Mouse (Mus musculus): ENCODE results near the gene Tmem185b. TPM values are rescaled to one million over a fixed set of nuclear protein-coding genes. Genes with fewer than 3 reads are reported as not detected.

Gene Tmem185b
- total and polyA plus RNA-seq, 3 experiments, result 25.2 to 35.8 TPM; not detected in 1

- no peak overlapping the region for H3K27ac ChIP-seq (ENCODE audit: control insufficient read depth, low read depth, low read length)
- H3K27me3 ChIP-seq (ENCODE audit: control insufficient read depth in 1 of 2, insufficient read depth in 2 of 2, low read length in 2 of 2), result no peaks in the 10 kb centered on the region
- TF ChIP-seq ETS1 (IDR thresholded peaks at IDR 0.05; ENCODE audit: low read depth, low read length), result no peak
- TF ChIP-seq ZMIZ1 (IDR thresholded peaks at IDR 0.05; ENCODE audit: low read depth, low read length), result no peak
- TF ChIP-seq ELF1 (IDR thresholded peaks at IDR 0.05; ENCODE audit: low read depth, low read length), result no peak
- no peak for TF ChIP-seq MAX (IDR thresholded peaks at IDR 0.05; ENCODE audit: low read length)
- TF ChIP-seq NRF1 (IDR thresholded peaks at IDR 0.05; ENCODE audit: insufficient read depth, low read depth, low read length, poor library complexity, severe bottlenecking), result no peak
- TF ChIP-seq TBP (IDR thresholded peaks at IDR 0.05; ENCODE audit: low read depth, low read length), result no peak
- TF ChIP-seq JUND (IDR thresholded peaks at IDR 0.05; ENCODE audit: low read depth, low read length), result no peak
- TF ChIP-seq ZC3H11A (IDR thresholded peaks at IDR 0.05; ENCODE audit: low read depth, low read length), result no peak
- no peak for TF ChIP-seq TCF12 (IDR thresholded peaks at IDR 0.05; ENCODE audit: low read depth, low read length)
- no peak for TF ChIP-seq USF1 (IDR thresholded peaks at IDR 0.05; ENCODE audit: low read depth, low read length)
- TF ChIP-seq BHLHE40 (IDR thresholded peaks at IDR 0.05; ENCODE audit: borderline replicate concordance, low read depth, low read length), result no peak
- TF ChIP-seq MAZ (IDR thresholded peaks at IDR 0.05; ENCODE audit: low read depth, low read length), result no peak
- no peak for TF ChIP-seq POLR2A (IDR thresholded peaks at IDR 0.05; ENCODE audit: control insufficient read depth in 1 of 2, insufficient read depth in 1 of 2, low read depth in 1 of 2, low read length in 2 of 2, poor library complexity in 1 of 2)
- TF ChIP-seq MEF2A (IDR thresholded peaks at IDR 0.05; ENCODE audit: extremely low read depth, insufficient replicate concordance, low read depth, low read length, poor library complexity, severe bottlenecking), result no peak
- TF ChIP-seq CHD1 (IDR thresholded peaks at IDR 0.05; ENCODE audit: low read depth, low read length), result no peak
- no peak for TF ChIP-seq SMC3 (IDR thresholded peaks at IDR 0.05; ENCODE audit: low read depth, low read length)
- no peak for TF ChIP-seq UBTF (IDR thresholded peaks at IDR 0.05; ENCODE audit: borderline replicate concordance, insufficient read depth, low read depth, low read length)
- no peaks in the 10 kb centered on the region for H3K9me3 ChIP-seq (replicated peaks; ENCODE audit: insufficient read depth, low read length)
- H3K79me2 ChIP-seq (ENCODE audit: control insufficient read depth, insufficient read depth, low read length, poor library complexity), result no peaks in the 10 kb centered on the region
- H3K9ac ChIP-seq (ENCODE audit: control insufficient read depth, low read depth, low read length, poor library complexity, severe bottlenecking), result no peak overlapping the region
- DNase-seq (ENCODE audit: low read depth, low spot score), result no peak
- no peak overlapping the region for H3K4me3 ChIP-seq (ENCODE audit: control insufficient read depth in 1 of 2, insufficient read depth in 1 of 2, low read depth in 2 of 2, low read length in 2 of 2)
- H3K4me1 ChIP-seq (ENCODE audit: control insufficient read depth in 1 of 2, insufficient read depth in 2 of 2, low read length in 2 of 2), result peaks cover 2 to 16% of the 10 kb centered on the region in 2 experiments; a peak in 2 of 4 replicates
- peaks cover 0 to 17% of the 10 kb centered on the region in 2 experiments; a peak in 2 of 4 replicates for H3K36me3 ChIP-seq (ENCODE audit: control insufficient read depth in 1 of 2, insufficient read depth in 2 of 2, low read length in 2 of 2)
Measured at GRCm38 (mm10) chr1:119479641-119480040, 46.3 kb upstream of the Tmem185b start.

- Histone ChIP-seq H3K9me3 (replicated peaks; ENCODE audit: insufficient read depth, low read length) (no peaks in the 10 kb centered on the region), H3K27me3 (ENCODE audit: control insufficient read depth in 1 of 2, insufficient read depth in 2 of 2, low read length in 2 of 2) (no peaks in the 10 kb centered on the region), H3K4me3 (ENCODE audit: control insufficient read depth in 1 of 2, insufficient read depth in 1 of 2, low read depth in 2 of 2, low read length in 2 of 2) (no peak overlapping the region), H3K27ac (ENCODE audit: control insufficient read depth, low read depth, low read length) (no peak overlapping the region), H3K4me1 (ENCODE audit: control insufficient read depth in 1 of 2, insufficient read depth in 2 of 2, low read length in 2 of 2) (peaks cover 2 to 16% of the 10 kb centered on the region in 2 experiments; a peak in 2 of 4 replicates), H3K79me2 (ENCODE audit: control insufficient read depth, insufficient read depth, low read length, poor library complexity) (no peaks in the 10 kb centered on the region), H3K36me3 (ENCODE audit: control insufficient read depth in 1 of 2, insufficient read depth in 2 of 2, low read length in 2 of 2) (peaks cover 0 to 17% of the 10 kb centered on the region in 2 experiments; a peak in 2 of 4 replicates), H3K9ac (ENCODE audit: control insufficient read depth, low read depth, low read length, poor library complexity, severe bottlenecking) (no peak overlapping the region)
- DNase-seq (ENCODE audit: low read depth, low spot score), result no peak
- TF ChIP-seq HCFC1 (IDR thresholded peaks at IDR 0.05; ENCODE audit: low read depth, low read length) (no peak), SMC3 (IDR thresholded peaks at IDR 0.05; ENCODE audit: low read depth, low read length) (no peak), MEF2A (IDR thresholded peaks at IDR 0.05; ENCODE audit: extremely low read depth, insufficient replicate concordance, low read depth, low read length, poor library complexity, severe bottlenecking) (no peak), NRF1 (IDR thresholded peaks at IDR 0.05; ENCODE audit: insufficient read depth, low read depth, low read length, poor library complexity, severe bottlenecking) (no peak), CHD1 (IDR thresholded peaks at IDR 0.05; ENCODE audit: low read depth, low read length) (no peak), MYC (IDR thresholded peaks at IDR 0.05; ENCODE audit: low read depth, low read length) (no peak), E2F4 (IDR thresholded peaks at IDR 0.05; ENCODE audit: borderline replicate concordance, low read depth, low read length) (no peak), MYB (IDR thresholded peaks at IDR 0.05; ENCODE audit: low read depth, low read length) (no peak), UBTF (IDR thresholded peaks at IDR 0.05; ENCODE audit: borderline replicate concordance, insufficient read depth, low read depth, low read length) (no peak), ZNF384 (IDR thresholded peaks at IDR 0.05; ENCODE audit: low read depth, low read length) (no peak), GABPA (IDR thresholded peaks at IDR 0.05; ENCODE audit: low read depth, low read length) (no peak)
Measured at GRCm38 (mm10) chr1:119480678-119481077, 45.3 kb upstream of the Tmem185b start.
